Mouse (Mus musculus) liver, embryonic 14.5 days (tissue): ENCODE data around the gene Gipc1. TPM values are rescaled to one million over a fixed set of nuclear protein-coding genes. Genes with fewer than 3 reads are reported as not detected.

Experiments used
- ATAC-seq: fragments of 200-750 bp; cut with Nextera tagmentation; 2 replicates; pipeline ENCODE4 v1.8.0; 2017; ENCODE audit warnings: moderate number of reproducible peaks, mild to moderate bottlenecking, moderate library complexity; ENCODE audit not compliant: insufficient read depth
- DNase-seq, 3 experiments: peaks; one replicate each; pipeline ENCODE4 v3.0.0-alpha.2; 2012 to 2013; ENCODE audit warnings: low read depth in 3 of 3, low spot score in 3 of 3
- H3K27ac ChIP-seq: fragments of 300-500 bp; sonication (generic); 2 replicates; pipeline ENCODE4 v1.5.1; 2014; ENCODE audit warnings: moderate library complexity, mild to moderate bottlenecking, control low read depth, inconsistent platforms
- H3K27me3 ChIP-seq: fragments of 300-500 bp; sonication (generic); 2 replicates; pipeline ENCODE4 v1.6.1; 2014; ENCODE audit warnings: mild to moderate bottlenecking, low read length, moderate library complexity; ENCODE audit not compliant: control insufficient read depth, insufficient read depth
- H3K36me3 ChIP-seq: fragments of 300-500 bp; sonication (generic); replicated peaks from 2 replicates; pipeline ENCODE4 v1.6.1; 2014; ENCODE audit warnings: low read depth; ENCODE audit not compliant: control insufficient read depth, insufficient read depth
- H3K4me1 ChIP-seq, 2 experiments: fragments of 200-500 bp in 1 of 2; fragments of 300-500 bp in 1 of 2; sonication (generic) in 1 of 2; replicated peaks; 2 replicates each; pipeline ENCODE4 v1.6.1; 2012 to 2014; ENCODE audit warnings: antibody characterized with exemption in 1 of 2, inconsistent platforms in 1 of 2, low read length in 1 of 2; ENCODE audit not compliant: control insufficient read depth in 2 of 2, insufficient read depth in 2 of 2
- H3K4me2 ChIP-seq: fragments of 300-500 bp; sonication (generic); 2 replicates; pipeline ENCODE4 v1.6.1; 2014; ENCODE audit warnings: low read depth, mild to moderate bottlenecking, control low read depth, moderate library complexity
- H3K4me3 ChIP-seq, 2 experiments: fragments of 200-500 bp in 1 of 2; fragments of 300-500 bp in 1 of 2; sonication (generic) in 1 of 2; 2 replicates each; pipeline ENCODE4 v1.5.1; 2012 to 2014; ENCODE audit warnings: low read depth in 2 of 2, low read length in 2 of 2, mild to moderate bottlenecking in 2 of 2, control low read depth in 1 of 2, inconsistent platforms in 1 of 2, moderate library complexity in 1 of 2; ENCODE audit not compliant: insufficient read depth in 1 of 2
- H3K9ac ChIP-seq: fragments of 300-500 bp; sonication (generic); replicated peaks from 2 replicates; pipeline ENCODE4 v1.6.1; 2014; ENCODE audit warnings: mild to moderate bottlenecking, control low read depth, moderate library complexity
- H3K9me3 ChIP-seq: fragments of 300-500 bp; sonication (generic); 2 replicates; pipeline ENCODE4 v1.6.1; 2016; ENCODE audit warnings: low read length, mixed read lengths; ENCODE audit not compliant: control insufficient read depth
- CTCF ChIP-seq: IDR thresholded peaks from 2 replicates; pipeline ENCODE4 v1.5.1; 2016; ENCODE audit warnings: antibody characterized with exemption, low read depth, control low read depth
- EP300 ChIP-seq: IDR thresholded peaks from 2 replicates; pipeline ENCODE4 v1.6.1; 2016; ENCODE audit warnings: antibody characterized with exemption, low read depth
- WGBS: fragments of 180-500 bp; shearing (Covaris S2); extraction: QIAGEN DNeasy Blood & Tissue Kit; methylation state at CpG from one replicate; pipeline ENCODE4 v1.1.7; 2014; ENCODE audit not compliant: insufficient replicate concordance; 5-methylcytosine and 5-hydroxymethylcytosine counted together
- polyA plus RNA-seq, 2 experiments: library from polyadenylated mRNA; depleted of rRNA in 1 of 2; stranded (reverse) in 1 of 2; unstranded in 1 of 2; fragments of >200 nt; fragmentation: Nextera tagmentation in 1 of 2; extraction: Ambion mirVana in 1 of 2; gene quantifications; 2 replicates each; pipeline versions ENCODE4 v1.2.1 to v1.2.3; 2012 to 2014

The Gipc1 gene
- polyA plus RNA-seq, 2 experiments: 27.2 to 32.5 TPM

GRCm38 (mm10) chr8:83679866-83680265 is 27.4 kb downstream of the Gipc1 start:
- DNase-seq (no peak), ATAC-seq (no peak)
- no peak overlapping the region for H3K4me2 ChIP-seq
- no peak overlapping the region for H3K4me3 ChIP-seq
- no peaks in the 10 kb centered on the region for H3K27me3 ChIP-seq
- H3K27ac ChIP-seq: no peak overlapping the region
- TF ChIP-seq CTCF (no peak), EP300 (no peak)
- no peaks in the 10 kb centered on the region for H3K36me3 ChIP-seq
- peaks cover 0 to 4% of the 10 kb centered on the region in 2 experiments; a peak in 2 of 4 replicates for H3K4me1 ChIP-seq
- no peak overlapping the region for H3K9ac ChIP-seq
- 73% methylated on average over 12 of the region's 12 CpGs for WGBS
- H3K9me3 ChIP-seq: no peaks in the 10 kb centered on the region

GRCm38 (mm10) chr8:83680603-83681002 is 28.1 kb downstream of the Gipc1 start:
- DNase-seq (no peak), ATAC-seq (no peak)
- H3K4me3 ChIP-seq: no peak overlapping the region
- no peaks in the 10 kb centered on the region for H3K27me3 ChIP-seq
- H3K36me3 ChIP-seq: no peaks in the 10 kb centered on the region
- H3K4me1 ChIP-seq: peaks cover 0 to 4% of the 10 kb centered on the region in 2 experiments; a peak in 2 of 4 replicates
- no peak for TF ChIP-seq CTCF
- TF ChIP-seq EP300: no peak
- no peak overlapping the region for H3K27ac ChIP-seq
- H3K4me2 ChIP-seq: no peak overlapping the region
- H3K9ac ChIP-seq: no peak overlapping the region
- WGBS: 76% methylated on average over 5 of the region's 5 CpGs
- no peaks in the 10 kb centered on the region for H3K9me3 ChIP-seq

GRCm38 (mm10) chr8:83681099-83681498 is 28.6 kb downstream of the Gipc1 start:
- no peak for ATAC-seq

GRCm38 (mm10) chr8:83684517-83684916 is 32.0 kb downstream of the Gipc1 start:
- H3K4me3 ChIP-seq: no peak overlapping the region
- no peaks in the 10 kb centered on the region for H3K27me3 ChIP-seq
- H3K9ac ChIP-seq: no peak overlapping the region
- no peak for DNase-seq
- no peaks in the 10 kb centered on the region for H3K36me3 ChIP-seq
- no peak for ATAC-seq
- 78% methylated on average over 9 of the region's 9 CpGs for WGBS
- H3K4me2 ChIP-seq: no peak overlapping the region
- peaks cover 0 to 4% of the 10 kb centered on the region in 2 experiments; a peak in 2 of 4 replicates for H3K4me1 ChIP-seq
- no peaks in the 10 kb centered on the region for H3K9me3 ChIP-seq
- H3K27ac ChIP-seq: no peak overlapping the region
- TF ChIP-seq CTCF: no peak
- TF ChIP-seq EP300: no peak

More at GRCm38 (mm10) chr8:83681099-83681498, 28.6 kb downstream of the Gipc1 start:
- Histone ChIP-seq H3K27me3 (no peaks in the 10 kb centered on the region), H3K9me3 (no peaks in the 10 kb centered on the region), H3K4me3 (no peak overlapping the region), H3K4me1 (peaks cover 0 to 4% of the 10 kb centered on the region in 2 experiments; a peak in 2 of 4 replicates), H3K4me2 (no peak overlapping the region), H3K9ac (no peak overlapping the region), H3K36me3 (no peaks in the 10 kb centered on the region), H3K27ac (no peak overlapping the region)
- no peak for TF ChIP-seq EP300
- TF ChIP-seq CTCF: no peak
- WGBS: 53% methylated on average over 6 of the region's 6 CpGs
- DNase-seq: no peak

- ATAC-seq (no peak), DNase-seq (no peak)
- TF ChIP-seq CTCF (no peak), EP300 (no peak)
- Histone ChIP-seq H3K4me3 (no peak overlapping the region), H3K4me2 (no peak overlapping the region), H3K9me3 (no peaks in the 10 kb centered on the region), H3K27me3 (no peaks in the 10 kb centered on the region), H3K9ac (no peak overlapping the region), H3K36me3 (peaks cover 20% of the 10 kb centered on the region), H3K27ac (no peak overlapping the region), H3K4me1 (peaks cover 3 to 6% of the 10 kb centered on the region in 2 experiments; a peak in 3 of 4 replicates)
- WGBS: 78% methylated on average over 6 of the region's 6 CpGs
Measured at GRCm38 (mm10) chr8:83689264-83689663, 36.8 kb downstream of the Gipc1 start.
